Mouse (Mus musculus): ENCODE data around the gene Atf4.

DNA sequence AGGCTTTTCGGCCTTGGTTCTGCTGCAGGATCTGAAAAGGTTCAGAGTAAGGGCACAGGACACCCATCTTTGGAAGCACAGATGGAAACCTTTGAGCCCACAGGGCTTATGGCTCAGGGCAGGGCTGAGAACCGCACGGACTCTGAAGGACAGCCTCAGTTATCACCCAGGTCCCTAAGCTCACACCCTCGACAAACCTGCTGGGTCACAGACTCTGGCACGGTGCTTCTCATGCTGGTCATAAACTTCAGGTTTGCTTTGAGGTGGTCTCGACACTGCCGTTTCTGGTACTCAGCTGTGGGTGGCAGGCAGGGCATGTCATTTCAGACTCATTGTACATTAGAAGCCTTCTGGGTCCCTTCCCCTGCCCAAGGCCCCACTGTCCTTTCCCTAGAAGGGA, 6.1 kb downstream of the Atf4 start:
- TF ChIP-seq CTCF (IDR thresholded peaks at IDR 0.05; ENCODE audit: low read depth) (no peak), EP300 (optimal IDR thresholded peaks at IDR 0.05) (no peak)

All from stomach, postnatal 0 days (tissue).